Mouse (Mus musculus) small intestine, adult 2 months (tissue): ENCODE results near the gene Dennd1a. TPM values are rescaled to one million over a fixed set of nuclear protein-coding genes. Genes with fewer than 3 reads are reported as not detected.

Experiments used
- H3K27ac ChIP-seq: fragments of 200-500 bp; 2 replicates; pipeline ENCODE4 v1.5.1; 2012; ENCODE audit warnings: low read depth, low read length, control low read depth, inconsistent platforms; ENCODE audit not compliant: insufficient read depth
- H3K27me3 ChIP-seq: fragments of 200-500 bp; 2 replicates; pipeline ENCODE4 v1.6.1; 2012; ENCODE audit warnings: mild to moderate bottlenecking, moderate library complexity, low read length, inconsistent platforms; ENCODE audit not compliant: control insufficient read depth, insufficient read depth
- H3K36me3 ChIP-seq: fragments of 200-500 bp; 2 replicates; pipeline ENCODE4 v1.6.1; 2012; ENCODE audit warnings: mild to moderate bottlenecking, low read length, control low read depth, inconsistent platforms; ENCODE audit not compliant: control insufficient read depth, insufficient read depth
- H3K4me1 ChIP-seq: fragments of 200-500 bp; 2 replicates; pipeline ENCODE4 v1.6.1; 2012; ENCODE audit warnings: low read length, inconsistent platforms, mixed read lengths; ENCODE audit not compliant: control insufficient read depth, insufficient read depth, insufficient read length
- H3K4me3 ChIP-seq: fragments of 200-500 bp; 2 replicates; pipeline ENCODE4 v1.5.1; 2012; ENCODE audit warnings: low read depth, mild to moderate bottlenecking, control low read depth, inconsistent platforms, low read length, moderate library complexity
- CTCF ChIP-seq: fragments of 200-500 bp; IDR thresholded peaks from 2 replicates; pipeline ENCODE4 v1.5.1; 2012; ENCODE audit warnings: low read depth, mild to moderate bottlenecking, control low read depth, inconsistent platforms, low read length, moderate library complexity, mixed read lengths; ENCODE audit not compliant: insufficient replicate concordance, insufficient read length; ENCODE audit errors: extremely low read depth
- POLR2A ChIP-seq: fragments of 200-500 bp; IDR thresholded peaks from 2 replicates; pipeline ENCODE4 v1.6.1; 2012; ENCODE audit warnings: low read depth, mild to moderate bottlenecking, control low read depth, inconsistent platforms, low read length, moderate library complexity
- WGBS: fragments of 180-500 bp; shearing (Covaris S2); methylation state at CpG from one replicate; pipeline ENCODE4 v1.1.7; 2018; 5-methylcytosine and 5-hydroxymethylcytosine counted together
- polyA plus RNA-seq: library from polyadenylated mRNA; depleted of rRNA; stranded (reverse); fragments of >200 nt; gene quantifications from 2 replicates; pipeline ENCODE4 v1.2.3, GENCODE M21; 2012

Gene Dennd1a
- polyA plus RNA-seq, 1 experiment: 8.2 TPM

DNA sequence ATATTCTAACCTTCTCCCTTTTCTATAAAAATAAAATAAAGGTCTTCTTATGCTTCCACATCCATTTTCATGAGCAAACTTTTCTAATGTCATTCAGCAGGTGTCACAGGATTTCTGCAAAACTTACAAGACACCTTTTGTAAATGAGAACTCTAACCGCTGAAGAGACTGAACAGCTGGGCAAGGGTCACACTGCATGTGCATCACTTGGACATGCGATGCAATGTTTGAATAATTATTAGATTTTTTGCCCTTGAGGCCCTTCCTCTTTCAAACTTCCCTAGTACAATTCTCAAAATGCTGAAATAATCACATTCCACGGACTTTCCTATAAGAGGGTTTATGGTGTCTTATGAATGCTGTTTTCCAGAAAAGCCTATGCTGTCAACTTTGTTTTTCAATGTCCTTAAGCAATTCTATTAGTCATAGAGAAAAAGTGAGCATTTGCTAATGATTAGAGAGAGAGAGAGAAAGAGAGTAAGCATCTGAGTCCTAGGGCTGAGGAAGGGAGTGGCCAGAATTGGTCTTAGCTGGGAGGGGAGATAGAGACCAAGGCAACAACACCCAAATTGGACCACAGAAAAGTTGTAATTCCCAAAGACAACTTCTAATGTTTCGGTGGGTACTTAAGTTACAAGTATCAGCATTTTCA, 1.3 kb downstream of the Dennd1a start:
- Histone ChIP-seq H3K27ac (no peak overlapping the region), H3K27me3 (no peaks in the 10 kb centered on the region), H3K4me1 (peaks cover 2% of the 10 kb centered on the region; the same call in 1 of the 2 replicates), H3K36me3 (no peaks in the 10 kb centered on the region), H3K4me3 (no peak overlapping the region)
- no peak for TF ChIP-seq POLR2A
- TF ChIP-seq CTCF: no peak
- WGBS: 36% methylated on average over 4 of the region's 4 CpGs

DNA sequence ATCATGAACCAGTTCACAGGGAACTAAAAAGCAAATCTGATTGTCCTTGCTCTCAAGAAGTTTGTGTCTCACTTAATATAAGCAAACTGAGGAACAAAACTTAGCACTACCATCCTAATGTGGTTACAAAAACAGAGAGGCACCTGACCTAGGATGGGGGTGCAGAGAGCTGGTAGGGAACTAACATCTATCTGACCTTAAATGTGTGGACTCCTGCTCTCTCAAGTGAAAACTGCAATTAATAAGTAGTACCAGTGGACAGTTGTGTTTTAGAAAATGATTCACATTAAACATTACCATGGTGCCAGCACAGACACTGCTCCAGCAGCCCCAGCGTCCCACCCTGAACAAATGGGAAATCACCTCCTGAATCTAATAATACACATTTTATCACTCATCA, 3.2 kb downstream of the Dennd1a start:
- no peaks in the 10 kb centered on the region for H3K36me3 ChIP-seq
- H3K27me3 ChIP-seq: no peaks in the 10 kb centered on the region
- H3K27ac ChIP-seq: no peak overlapping the region
- 74% methylated on average over 1 of the region's 1 CpGs for WGBS
- no peak overlapping the region for H3K4me3 ChIP-seq
- peaks cover 2% of the 10 kb centered on the region; the same call in 1 of the 2 replicates for H3K4me1 ChIP-seq
- TF ChIP-seq POLR2A (no peak), CTCF (no peak)

GRCm38 (mm10) chr2:38280376-38280775, 6.8 kb downstream of the Dennd1a start:
- H3K27me3 ChIP-seq: no peaks in the 10 kb centered on the region

DNA sequence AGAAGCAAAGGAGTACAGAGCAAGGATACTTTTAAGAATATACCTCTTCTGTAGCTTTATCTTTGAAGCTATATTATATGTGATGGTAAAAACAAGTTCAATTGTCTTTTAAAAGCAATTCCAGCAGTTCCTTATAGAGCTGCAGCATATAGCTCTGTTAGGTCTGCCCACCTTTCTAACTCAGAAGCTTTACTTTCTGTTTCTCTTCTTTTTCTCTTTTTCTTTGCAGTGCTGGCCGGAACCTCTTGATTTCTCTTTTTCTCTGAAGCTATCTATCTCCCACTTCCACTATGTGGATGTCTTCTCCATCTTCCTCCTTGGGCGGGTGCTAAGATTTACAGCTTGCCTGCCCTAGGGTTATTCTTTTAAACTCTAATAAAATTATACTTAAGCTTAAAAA, 12.2 kb downstream of the Dennd1a start:
- H3K4me3 ChIP-seq: no peak overlapping the region
- 83% methylated on average over 2 of the region's 2 CpGs for WGBS
- no peaks in the 10 kb centered on the region for H3K4me1 ChIP-seq
- TF ChIP-seq POLR2A (no peak), CTCF (no peak)
- no peaks in the 10 kb centered on the region for H3K36me3 ChIP-seq
- no peak overlapping the region for H3K27ac ChIP-seq
- H3K27me3 ChIP-seq: no peaks in the 10 kb centered on the region

More at GRCm38 (mm10) chr2:38280376-38280775, 6.8 kb downstream of the Dennd1a start:
- H3K4me3 ChIP-seq: no peak overlapping the region
- no peak overlapping the region for H3K27ac ChIP-seq
- no peak for TF ChIP-seq POLR2A
- no peak for TF ChIP-seq CTCF
- H3K4me1 ChIP-seq: peaks cover 2% of the 10 kb centered on the region; the same call in 1 of the 2 replicates
- no peaks in the 10 kb centered on the region for H3K36me3 ChIP-seq

- H3K4me3 ChIP-seq: no peak overlapping the region
Observed at GRCm38 (mm10) chr2:38263653-38264052, 23.5 kb downstream of the Dennd1a start.

DNA sequence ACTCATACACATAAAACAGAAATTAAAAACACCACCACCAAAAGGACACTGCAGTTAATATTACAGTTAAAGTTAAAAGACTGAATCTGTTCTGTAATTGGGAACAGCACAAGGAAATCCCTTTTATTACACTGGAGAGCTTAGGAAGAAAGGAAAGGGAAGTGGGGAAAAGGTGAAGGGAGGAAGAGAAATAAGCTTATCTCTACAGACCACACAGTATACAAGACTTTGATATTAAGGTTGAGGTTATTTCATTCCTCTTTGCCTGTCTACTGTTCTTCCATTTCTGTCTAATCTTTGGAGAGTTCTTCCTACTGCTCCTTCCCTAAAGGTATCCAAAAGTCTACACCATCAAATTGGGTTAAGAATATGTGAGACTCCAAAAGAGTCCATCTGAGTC, 28.1 kb downstream of the Dennd1a start:
- Histone ChIP-seq H3K27ac (no peak overlapping the region), H3K4me3 (no peak overlapping the region), H3K27me3 (no peaks in the 10 kb centered on the region), H3K4me1 (no peaks in the 10 kb centered on the region), H3K36me3 (no peaks in the 10 kb centered on the region)
- TF ChIP-seq POLR2A (no peak), CTCF (no peak)

More at GRCm38 (mm10) chr2:38263653-38264052, 23.5 kb downstream of the Dennd1a start:
- TF ChIP-seq CTCF (no peak), POLR2A (no peak)
- Histone ChIP-seq H3K27ac (no peak overlapping the region), H3K4me1 (no peaks in the 10 kb centered on the region), H3K27me3 (no peaks in the 10 kb centered on the region), H3K36me3 (no peaks in the 10 kb centered on the region)
- WGBS: 75% methylated on average over 2 of the region's 2 CpGs

DNA sequence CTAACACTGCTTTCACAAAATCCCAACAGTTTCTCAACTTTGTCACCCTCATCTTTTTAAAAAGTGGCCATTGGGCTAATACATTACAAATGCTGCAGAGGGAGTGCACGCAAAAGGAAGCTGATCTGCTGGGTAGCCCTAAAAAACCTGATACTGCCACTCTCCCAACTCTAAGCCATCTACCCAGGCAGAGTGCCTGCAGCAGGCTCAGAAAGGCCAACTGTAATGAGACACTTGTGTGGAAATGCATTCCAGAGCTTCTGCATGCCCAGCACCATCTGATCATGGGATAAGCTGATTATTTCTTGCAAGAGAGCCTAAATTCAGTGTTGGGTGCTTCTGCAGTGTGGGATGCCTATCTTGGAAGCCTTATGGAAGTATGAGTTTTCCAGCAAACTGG, 49.6 kb downstream of the Dennd1a start:
- no peak overlapping the region for H3K4me3 ChIP-seq
- no peak overlapping the region for H3K27ac ChIP-seq
- H3K27me3 ChIP-seq: no peaks in the 10 kb centered on the region
- WGBS: 100% methylated on average over 1 of the region's 1 CpGs
- no peak for TF ChIP-seq CTCF
- TF ChIP-seq POLR2A: no peak
- peaks cover 2% of the 10 kb centered on the region; the same call in 1 of the 2 replicates for H3K36me3 ChIP-seq
- H3K4me1 ChIP-seq: no peaks in the 10 kb centered on the region
